In genomic region chr11:118222917-118223316, GRCm38 (mm10) we compare ENCODE assay signal across 18 mouse cellular contexts. TPM values are rescaled to one million over a fixed set of nuclear protein-coding genes. Genes with fewer than 3 reads are reported as not detected.
A peak's percentile ranks its signal among the peaks of the same experiment; 100 is the strongest.
DNase-seq lines count a peak whose midpoint lies in the region; ATAC-seq and TF ChIP-seq lines count a peak whose summit lies in the region.
"Had no signal": no experiment of that assay in that cellular context is flagged by ENCODE, and none has a peak within 500 bp of the region (broad histone marks: within the 10 kb centered on the region; RNA-seq: fewer than 3 reads in every experiment).

No protein-coding gene starts in this region.

- no peak for ATAC-seq in kidney, embryonic 14.5 days (ENCODE audit: low FRiP score, low TSS enrichment)
- peak; percentile 11 for ATAC-seq in CD4-positive, CD25-positive, alpha-beta regulatory T cell, adult 4 months
- ATAC-seq: forebrain, embryonic 15.5 days; liver, embryonic 12.5 days had no signal

- H3K27me3 ChIP-seq in heart, adult 2 months (ENCODE audit: control insufficient read depth, insufficient read depth, low read length), result no peaks in the 10 kb centered on the region
- no peaks in the 10 kb centered on the region for H3K27me3 ChIP-seq in kidney, embryonic 14.5 days (ENCODE audit: control insufficient read depth, insufficient read depth, low read length)
- H3K27me3 ChIP-seq: forebrain, embryonic 15.5 days; heart, embryonic 13.5 days; liver, embryonic 12.5 days had no signal

- no peak for TF ChIP-seq POLR2A in heart, adult 2 months (IDR thresholded peaks at IDR 0.05; ENCODE audit: insufficient read depth, low read depth, low read length)

- no peak overlapping the region for H3K4me2 ChIP-seq in kidney, embryonic 14.5 days (replicated peaks; ENCODE audit: low read depth, low read length)
- H3K4me2 ChIP-seq: forebrain, embryonic 15.5 days; heart, embryonic 13.5 days; liver, embryonic 12.5 days; lung, embryonic 14.5 days had no signal

- TF ChIP-seq EP300 in heart, adult 2 months (IDR thresholded peaks at IDR 0.05; ENCODE audit: insufficient read depth, low read depth, low read length), result no peak

- no peak overlapping the region for H3K4me3 ChIP-seq in heart, adult 2 months
- no peak overlapping the region for H3K4me3 ChIP-seq in kidney, embryonic 14.5 days (ENCODE audit: low read length)
- H3K4me3 ChIP-seq: forebrain, embryonic 15.5 days; heart, embryonic 13.5 days; left cerebral cortex, adult 2 months; liver, embryonic 12.5 days; midbrain, embryonic 10.5 days had no signal

- peak overlapping the region; percentile 51 for H3K27ac ChIP-seq in heart, adult 2 months
- H3K27ac ChIP-seq in kidney, embryonic 14.5 days (ENCODE audit: low read depth, low read length), result 0 out of 2 replicates have a peak overlapping the region, but pooled peaks have one; percentile 47
- H3K27ac ChIP-seq: forebrain, embryonic 15.5 days; left cerebral cortex, adult 2 months; liver, embryonic 12.5 days; midbrain, embryonic 10.5 days had no signal

- no peak for DNase-seq in heart, adult 2 months
- DNase-seq in heart, adult 11 months, result no peak
- no peak for DNase-seq in kidney, postnatal 10 days
- DNase-seq in naive thymus-derived CD4-positive, alpha-beta T cell, adult 2 months (ENCODE audit: low read depth), result peak; percentile 46
- no peak for DNase-seq in layer of hippocampus, adult 11-12 months (ENCODE audit: low spot score)
- DNase-seq: cerebellum, adult 9-11 months; gastrocnemius, postnatal 25 days; kidney, postnatal 14 days; layer of hippocampus, adult 9-11 months; lung, embryonic 14.5 days; lung, postnatal 36 days had no signal

- intact Hi-C loops in heart, adult 2 months (cut with DNase I), result loop anchor here (5.0 kb wide), 2 partner anchors 76 to 351 kb away; partner anchors contain the start of gene Tha1

- H3K9ac ChIP-seq in heart, adult 2 months (ENCODE audit: low read depth, low read length), result no peak overlapping the region
- no peak overlapping the region for H3K9ac ChIP-seq in kidney, embryonic 14.5 days (ENCODE audit: low read depth, low read length)
- H3K9ac ChIP-seq: forebrain, embryonic 15.5 days; liver, embryonic 12.5 days; lung, embryonic 14.5 days had no signal

- H3K9me3 ChIP-seq in kidney, embryonic 14.5 days (ENCODE audit: control insufficient read depth, low read length), result no peaks in the 10 kb centered on the region
- H3K9me3 ChIP-seq: forebrain, embryonic 15.5 days; heart, embryonic 13.5 days; liver, embryonic 12.5 days; midbrain, embryonic 10.5 days had no signal

- 76% methylated on average over 5 of the region's 5 CpGs for WGBS in heart, adult 2 months
- WGBS in kidney, embryonic 14.5 days, result 78% methylated on average over 5 of the region's 5 CpGs

- peaks cover 4% of the 10 kb centered on the region for H3K36me3 ChIP-seq in heart, adult 2 months (ENCODE audit: control insufficient read depth, insufficient read depth, low read length)
- H3K36me3 ChIP-seq in kidney, embryonic 14.5 days (ENCODE audit: control insufficient read depth, insufficient read depth, low read length), result no peaks in the 10 kb centered on the region
- H3K36me3 ChIP-seq: forebrain, embryonic 15.5 days; heart, embryonic 13.5 days; liver, embryonic 12.5 days; midbrain, embryonic 10.5 days had no signal

- H3K4me1 ChIP-seq in heart, adult 2 months (ENCODE audit: control insufficient read depth, insufficient read depth, low read length), result peaks cover 33% of the 10 kb centered on the region
- 0 out of 2 replicates have a peak, but pooled peaks cover 8% of the 10 kb centered on the region for H3K4me1 ChIP-seq in kidney, embryonic 14.5 days (ENCODE audit: control insufficient read depth, insufficient read depth, low read length)

- peaks cover 12% of the 10 kb centered on the region for H3K79me2 ChIP-seq in heart, adult 2 months (replicated peaks; ENCODE audit: control insufficient read depth, insufficient read depth, low read length)

- TF ChIP-seq CTCF in heart, adult 2 months (IDR thresholded peaks at IDR 0.05), result no peak

RNA-seq across cellular contexts. Expression of gene Cyth1, which starts 25.5 kb away (rescaled TPM):
- 10 to 100 TPM; 54.1 to 56.0 TPM for total RNA-seq in heart, adult 2 months (2021)
- 30.7 and 39.6 TPM in 2 replicates for polyA plus RNA-seq in heart, adult 2 months (2012; rRNA removed)
- 11.4 and 12.4 TPM in 2 replicates for polyA plus RNA-seq in kidney, embryonic 14.5 days (2014; fragmentation: Nextera tagmentation; extraction: Ambion mirVana)
- 10 to 100 TPM; 34.7 to 59.5 TPM for polyA plus RNA-seq in CD4-positive, CD25-positive, alpha-beta regulatory T cell, adult 4 months (2017; shearing (Covaris generic))
